Mouse (Mus musculus): ENCODE results near the gene Tmem185b.

Gene Tmem185b

DNA sequence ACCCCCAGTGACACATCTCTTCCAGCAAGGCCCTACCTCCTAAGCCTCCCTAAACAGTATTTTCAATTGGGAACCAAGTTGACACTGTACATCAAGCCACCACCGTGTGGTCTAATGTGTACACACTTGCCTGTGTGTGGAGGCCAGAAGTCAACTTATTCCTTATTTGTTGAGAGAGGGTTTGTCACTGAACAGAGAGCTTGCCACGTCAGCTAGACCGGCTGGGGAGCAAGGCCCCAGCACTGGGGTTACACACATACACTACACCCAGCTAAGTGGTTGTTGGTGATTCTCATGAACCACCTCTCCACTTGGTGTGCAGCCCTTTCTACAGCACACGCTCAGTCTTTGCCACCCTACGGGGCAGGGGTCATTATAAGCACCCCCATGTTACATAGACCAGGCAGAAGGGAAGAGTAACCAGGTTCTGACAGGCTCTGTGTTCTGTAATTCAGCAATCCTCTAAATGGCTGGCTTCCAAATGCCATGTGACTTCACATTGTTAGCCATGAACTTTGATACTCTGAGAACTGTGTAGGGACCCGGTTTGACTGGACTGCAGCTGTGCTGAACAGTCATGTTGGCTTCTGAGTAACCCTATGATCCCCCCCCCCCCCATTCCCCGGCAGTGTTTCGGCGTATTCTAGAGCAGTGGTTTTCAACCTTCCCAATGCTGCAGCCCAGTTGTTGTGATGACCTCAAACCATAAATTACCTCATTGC is 15.0 kb downstream of the Tmem185b start:
- DNase-seq = no peak

GRCm38 (mm10) chr1:119541570-119541969 is 15.6 kb downstream of the Tmem185b start:
- DNase-seq = no peak

DNA sequence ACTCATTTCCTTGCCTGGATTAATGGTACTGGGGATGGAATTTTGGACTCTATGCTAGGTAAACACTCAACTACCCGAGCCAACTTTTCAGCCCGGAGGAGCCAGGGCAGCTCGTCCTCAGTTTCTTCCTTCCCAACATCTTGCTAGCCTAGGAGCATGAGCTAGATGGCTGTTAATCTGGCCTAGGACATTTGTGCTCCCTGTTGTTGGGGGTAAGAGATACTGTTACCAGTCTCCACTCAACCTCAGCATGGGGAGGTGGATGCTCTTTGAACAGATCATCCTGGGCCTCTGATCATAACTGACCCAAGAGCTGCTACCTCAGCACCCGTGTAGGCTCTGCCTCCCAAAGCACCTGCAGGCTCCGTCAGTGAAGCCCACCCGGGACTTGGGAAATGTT is 17.4 kb downstream of the Tmem185b start:
- DNase-seq = no peak

DNA sequence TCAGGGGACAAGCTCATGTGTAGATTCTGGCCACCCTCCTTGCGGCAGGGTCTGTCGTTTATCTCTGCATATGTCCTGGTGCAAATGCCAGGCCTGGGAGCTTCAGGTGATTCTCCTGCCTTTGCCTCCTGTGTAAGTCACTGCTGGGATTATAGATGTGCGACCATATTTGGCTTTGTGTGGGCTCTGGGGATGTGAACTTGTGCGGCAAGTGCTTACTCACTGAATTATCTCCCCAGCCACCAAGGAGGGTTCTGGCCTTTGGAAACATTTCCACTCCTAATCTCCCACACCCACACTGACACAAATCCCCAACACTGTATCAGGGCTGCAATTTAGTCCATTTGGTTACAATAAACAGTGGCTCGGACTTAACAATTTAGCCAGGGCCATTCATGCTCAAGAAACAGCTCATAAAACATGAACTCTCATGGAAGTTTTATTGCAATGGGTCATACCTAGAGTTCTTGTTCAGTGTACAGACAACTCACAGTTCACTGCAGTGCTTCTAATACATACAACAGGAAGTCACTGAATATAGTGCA is 18.7 kb downstream of the Tmem185b start:
- DNase-seq = no peak

DNA sequence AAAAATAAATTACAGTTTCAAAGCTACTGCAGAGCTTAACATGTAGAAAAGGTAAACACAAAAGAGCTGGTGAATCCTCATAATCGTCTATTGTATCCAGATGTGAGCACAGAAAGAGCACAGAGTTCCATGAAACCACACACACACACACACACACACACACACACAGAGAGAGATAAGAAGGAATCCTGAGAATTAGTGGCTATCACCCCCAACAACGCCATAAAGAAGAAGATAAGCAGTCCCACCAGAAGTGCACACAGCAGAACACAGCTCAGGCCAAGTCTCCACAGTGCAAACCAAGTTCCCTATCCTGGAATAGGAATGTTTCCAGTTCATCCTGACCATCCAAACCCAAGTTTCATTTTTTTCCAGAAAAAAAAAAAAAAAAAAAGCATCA is 19.2 kb downstream of the Tmem185b start:
- no peak for DNase-seq

DNA sequence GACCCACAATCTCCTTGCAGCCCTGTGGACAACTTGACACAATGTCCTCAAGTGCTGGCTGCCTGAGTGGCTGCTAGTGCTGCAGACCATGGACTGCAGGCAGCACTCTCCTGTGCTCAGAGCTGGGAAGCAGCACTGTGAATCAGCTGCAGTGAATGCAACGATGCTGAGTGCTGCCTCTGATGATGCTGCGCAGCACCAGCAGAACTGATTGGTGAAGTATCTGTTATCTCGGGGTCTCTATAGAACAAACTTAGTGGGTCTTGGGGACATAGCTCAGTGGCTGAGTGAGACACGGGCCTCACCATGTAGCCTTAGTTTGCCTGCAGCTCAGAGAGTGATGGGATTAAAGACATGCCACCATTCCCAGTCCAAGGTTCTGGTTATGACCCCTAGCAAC is 19.7 kb downstream of the Tmem185b start:
- DNase-seq = no peak

DNA sequence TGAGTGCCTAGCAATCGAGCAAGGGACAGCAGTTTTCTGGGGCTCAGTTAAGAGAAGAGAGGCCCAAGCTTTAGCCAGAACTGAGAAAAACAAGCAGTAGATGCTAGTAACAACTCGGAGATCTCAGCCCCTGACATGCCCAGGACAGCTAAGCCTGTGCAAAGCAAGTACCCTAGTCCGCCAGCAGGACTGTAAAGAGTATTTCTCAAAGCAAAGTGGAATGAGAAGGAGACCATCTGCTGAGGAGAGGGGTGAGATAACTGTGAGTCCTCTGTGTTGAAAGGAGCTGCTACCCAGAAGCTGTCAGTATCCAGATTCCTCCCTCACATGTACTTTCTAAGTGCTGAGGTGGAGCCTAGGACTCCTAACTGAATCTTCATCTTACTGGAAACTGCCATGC is 20.5 kb downstream of the Tmem185b start:
- DNase-seq = no peak

DNA sequence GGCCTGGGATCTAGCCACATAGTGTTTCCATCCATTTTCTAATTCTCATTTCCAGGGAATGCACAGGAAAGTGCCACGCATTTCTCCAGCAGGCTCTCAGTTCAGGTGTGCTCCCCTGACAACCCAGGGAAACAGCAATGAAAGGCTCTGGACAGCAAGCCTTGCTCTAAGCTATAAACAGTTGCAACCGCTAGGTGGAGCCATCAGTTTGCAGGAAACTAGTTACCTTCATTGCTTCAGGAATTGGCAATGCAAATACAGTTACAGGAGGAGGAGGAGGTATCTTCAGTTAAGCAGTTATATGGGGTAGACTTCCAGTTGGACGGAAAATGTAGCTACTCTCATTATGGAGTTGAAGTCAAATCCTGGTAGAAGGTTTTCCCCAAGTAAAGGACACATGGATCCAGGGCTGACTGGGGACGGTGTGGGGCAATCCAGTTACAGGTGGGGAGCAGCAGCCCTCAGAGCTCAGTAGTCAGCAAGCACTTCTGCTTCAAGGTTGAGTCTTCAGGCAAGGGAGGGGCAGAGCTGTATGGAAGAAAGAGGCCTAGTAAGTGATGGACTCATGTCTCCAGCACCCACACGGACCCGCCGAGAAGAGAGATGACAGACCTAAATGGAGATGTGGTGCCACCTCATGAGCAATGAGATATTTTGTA is 22.8 kb downstream of the Tmem185b start:
- DNase-seq = peak; percentile 91

DNA sequence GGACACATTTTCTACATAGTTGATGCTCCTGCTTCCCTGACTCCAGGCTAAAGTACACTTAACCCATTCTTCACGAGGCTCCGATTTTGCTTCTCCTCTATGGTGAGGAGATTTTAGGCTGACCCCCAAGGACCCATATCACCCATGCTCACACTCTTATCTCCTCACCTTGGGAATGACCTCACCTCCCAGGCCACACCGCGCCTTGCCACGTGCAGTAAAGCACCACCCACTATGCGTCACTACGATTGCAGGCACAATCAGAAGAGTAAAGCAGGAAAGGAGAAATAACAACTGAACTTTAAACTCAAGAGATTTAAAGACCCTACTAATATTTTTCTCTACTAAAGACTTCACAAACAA is 23.3 kb downstream of the Tmem185b start:
- no peak for DNase-seq

GRCm38 (mm10) chr1:119550064-119550463 is 24.1 kb downstream of the Tmem185b start:
- no peak for DNase-seq

GRCm38 (mm10) chr1:119551651-119552050 is 25.7 kb downstream of the Tmem185b start:
- no peak for DNase-seq

GRCm38 (mm10) chr1:119555651-119556050 is 29.7 kb downstream of the Tmem185b start:
- DNase-seq = no peak

GRCm38 (mm10) chr1:119557641-119558395 is 31.9 kb downstream of the Tmem185b start:
- no peak for DNase-seq

GRCm38 (mm10) chr1:119565531-119565930 is 39.6 kb downstream of the Tmem185b start:
- no peak for DNase-seq

GRCm38 (mm10) chr1:119570134-119570533 is 44.2 kb downstream of the Tmem185b start:
- no peak for DNase-seq
